Mouse (Mus musculus) liver, embryonic 14.5 days (tissue): ENCODE data around the gene S100pbp. TPM values are rescaled to one million over a fixed set of nuclear protein-coding genes. Genes with fewer than 3 reads are reported as not detected.
A peak's percentile ranks its signal among the peaks of the same experiment; 100 is the strongest.

Experiments
- ATAC-seq: fragments of 200-750 bp; cut with Nextera tagmentation; 2 replicates; pipeline ENCODE4 v1.8.0; 2017; ENCODE audit warnings: moderate number of reproducible peaks, mild to moderate bottlenecking, moderate library complexity; ENCODE audit not compliant: insufficient read depth
- DNase-seq, 3 experiments: peaks; one replicate each; pipeline ENCODE4 v3.0.0-alpha.2; 2012 to 2013; ENCODE audit warnings: low read depth in 3 of 3, low spot score in 3 of 3
- H3K27ac ChIP-seq: fragments of 300-500 bp; sonication (generic); 2 replicates; pipeline ENCODE4 v1.5.1; 2014; ENCODE audit warnings: moderate library complexity, mild to moderate bottlenecking, control low read depth, inconsistent platforms
- H3K27me3 ChIP-seq: fragments of 300-500 bp; sonication (generic); 2 replicates; pipeline ENCODE4 v1.6.1; 2014; ENCODE audit warnings: mild to moderate bottlenecking, low read length, moderate library complexity; ENCODE audit not compliant: control insufficient read depth, insufficient read depth
- H3K36me3 ChIP-seq: fragments of 300-500 bp; sonication (generic); replicated peaks from 2 replicates; pipeline ENCODE4 v1.6.1; 2014; ENCODE audit warnings: low read depth; ENCODE audit not compliant: control insufficient read depth, insufficient read depth
- H3K4me1 ChIP-seq, 2 experiments: fragments of 200-500 bp in 1 of 2; fragments of 300-500 bp in 1 of 2; sonication (generic) in 1 of 2; replicated peaks; 2 replicates each; pipeline ENCODE4 v1.6.1; 2012 to 2014; ENCODE audit warnings: antibody characterized with exemption in 1 of 2, inconsistent platforms in 1 of 2, low read length in 1 of 2; ENCODE audit not compliant: control insufficient read depth in 2 of 2, insufficient read depth in 2 of 2
- H3K4me2 ChIP-seq: fragments of 300-500 bp; sonication (generic); 2 replicates; pipeline ENCODE4 v1.6.1; 2014; ENCODE audit warnings: low read depth, mild to moderate bottlenecking, control low read depth, moderate library complexity
- H3K4me3 ChIP-seq, 2 experiments: fragments of 200-500 bp in 1 of 2; fragments of 300-500 bp in 1 of 2; sonication (generic) in 1 of 2; 2 replicates each; pipeline ENCODE4 v1.5.1; 2012 to 2014; ENCODE audit warnings: low read depth in 2 of 2, low read length in 2 of 2, mild to moderate bottlenecking in 2 of 2, control low read depth in 1 of 2, inconsistent platforms in 1 of 2, moderate library complexity in 1 of 2; ENCODE audit not compliant: insufficient read depth in 1 of 2
- H3K9ac ChIP-seq: fragments of 300-500 bp; sonication (generic); replicated peaks from 2 replicates; pipeline ENCODE4 v1.6.1; 2014; ENCODE audit warnings: mild to moderate bottlenecking, control low read depth, moderate library complexity
- H3K9me3 ChIP-seq: fragments of 300-500 bp; sonication (generic); 2 replicates; pipeline ENCODE4 v1.6.1; 2016; ENCODE audit warnings: low read length, mixed read lengths; ENCODE audit not compliant: control insufficient read depth
- CTCF ChIP-seq: IDR thresholded peaks from 2 replicates; pipeline ENCODE4 v1.5.1; 2016; ENCODE audit warnings: antibody characterized with exemption, low read depth, control low read depth
- EP300 ChIP-seq: IDR thresholded peaks from 2 replicates; pipeline ENCODE4 v1.6.1; 2016; ENCODE audit warnings: antibody characterized with exemption, low read depth
- WGBS: fragments of 180-500 bp; shearing (Covaris S2); extraction: QIAGEN DNeasy Blood & Tissue Kit; methylation state at CpG from one replicate; pipeline ENCODE4 v1.1.7; 2014; ENCODE audit not compliant: insufficient replicate concordance; 5-methylcytosine and 5-hydroxymethylcytosine counted together
- polyA plus RNA-seq, 2 experiments: library from polyadenylated mRNA; depleted of rRNA in 1 of 2; stranded (reverse) in 1 of 2; unstranded in 1 of 2; fragments of >200 nt; fragmentation: Nextera tagmentation in 1 of 2; extraction: Ambion mirVana in 1 of 2; gene quantifications; 2 replicates each; pipeline versions ENCODE4 v1.2.1 to v1.2.3; 2012 to 2014

S100pbp gene
- polyA plus RNA-seq, 2 experiments = 4.8 to 12.5 TPM

DNA sequence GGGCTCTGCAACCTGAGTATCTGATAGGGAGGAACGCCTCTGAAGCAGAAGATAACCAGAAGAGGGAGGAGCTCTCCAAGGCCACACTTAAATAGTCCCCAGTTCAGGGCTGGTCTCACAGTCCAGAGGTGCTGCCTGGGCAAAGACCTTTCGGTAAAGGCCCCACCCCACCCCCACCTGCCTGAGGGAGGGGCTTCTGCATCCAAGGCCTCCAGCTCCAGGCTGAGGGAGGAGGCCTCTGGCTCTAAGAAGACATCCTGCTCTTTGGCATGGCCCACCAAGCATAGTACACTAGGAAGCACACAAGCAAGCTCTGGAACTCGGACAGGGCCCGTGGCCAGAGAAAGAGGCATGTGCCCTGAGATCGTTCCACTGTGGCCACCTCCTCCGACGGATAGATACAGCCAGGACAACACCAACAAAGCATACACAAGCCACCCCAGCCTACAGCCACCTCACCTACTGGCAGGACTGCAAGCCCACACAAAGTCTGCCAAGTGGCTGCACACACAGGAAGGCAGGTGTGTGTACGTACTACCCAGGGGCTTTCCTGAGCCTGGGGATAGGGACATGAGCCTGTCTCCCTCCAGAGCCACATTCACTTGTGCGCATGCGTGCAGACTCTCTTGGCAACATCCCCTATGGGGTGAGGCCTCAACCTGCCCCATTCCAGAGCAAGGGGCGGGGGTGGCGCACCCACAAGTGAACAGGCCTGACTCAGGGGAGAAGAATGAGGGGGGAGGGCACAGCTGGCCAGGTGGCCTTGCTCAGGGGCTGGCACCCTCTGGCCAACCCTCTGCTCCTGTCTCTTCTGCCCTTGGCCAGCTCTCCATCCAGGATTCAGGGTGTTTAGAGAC lies 42.3 kb upstream of the S100pbp start:
- H3K9me3 ChIP-seq = no peaks in the 10 kb centered on the region
- H3K4me1 ChIP-seq = peaks cover 36 to 39% of the 10 kb centered on the region in 2 experiments
- TF ChIP-seq CTCF (no peak), EP300 (no peak)
- no peak overlapping the region for H3K4me3 ChIP-seq
- no peak overlapping the region; the same call in 1 of the 2 replicates for H3K9ac ChIP-seq
- WGBS = 64% methylated on average over 12 of the region's 12 CpGs
- peaks cover 23% of the 10 kb centered on the region for H3K27me3 ChIP-seq
- ATAC-seq = peak; percentile 21; the same call in 1 of the 2 replicates
- H3K27ac ChIP-seq = no peak overlapping the region
- H3K36me3 ChIP-seq = no peaks in the 10 kb centered on the region
- no peak for DNase-seq
- H3K4me2 ChIP-seq = no peak overlapping the region; the same call in 1 of the 2 replicates

DNA sequence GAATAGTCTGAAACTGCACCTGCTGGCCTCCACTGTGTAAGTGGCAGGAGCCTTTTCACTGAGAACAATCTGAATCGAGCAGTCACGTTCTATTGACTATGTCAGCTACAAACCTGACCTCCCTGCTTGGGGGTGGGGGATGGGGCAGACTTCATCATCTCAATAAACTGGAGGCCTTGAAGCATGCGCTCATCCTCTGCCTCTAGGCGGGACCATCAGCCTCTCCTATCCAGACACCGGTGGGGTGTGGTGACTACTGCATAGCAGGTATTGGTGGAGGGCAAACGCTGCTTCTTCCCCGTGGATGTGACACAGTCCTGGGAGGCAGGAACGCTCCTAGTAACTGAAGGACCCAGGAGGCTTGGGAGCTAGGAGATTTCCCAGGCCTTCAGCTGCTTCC lies 41.4 kb upstream of the S100pbp start:
- H3K9ac ChIP-seq = no peak overlapping the region
- no peak overlapping the region for H3K4me3 ChIP-seq
- H3K27me3 ChIP-seq = peaks cover 32% of the 10 kb centered on the region
- H3K36me3 ChIP-seq = no peaks in the 10 kb centered on the region
- no peak for TF ChIP-seq CTCF
- no peak for TF ChIP-seq EP300
- H3K4me2 ChIP-seq = no peak overlapping the region
- peaks cover 29 to 33% of the 10 kb centered on the region in 2 experiments for H3K4me1 ChIP-seq
- no peak for DNase-seq
- WGBS = 42% methylated on average over 8 of the region's 8 CpGs
- no peaks in the 10 kb centered on the region for H3K9me3 ChIP-seq
- no peak for ATAC-seq
- no peak overlapping the region for H3K27ac ChIP-seq

DNA sequence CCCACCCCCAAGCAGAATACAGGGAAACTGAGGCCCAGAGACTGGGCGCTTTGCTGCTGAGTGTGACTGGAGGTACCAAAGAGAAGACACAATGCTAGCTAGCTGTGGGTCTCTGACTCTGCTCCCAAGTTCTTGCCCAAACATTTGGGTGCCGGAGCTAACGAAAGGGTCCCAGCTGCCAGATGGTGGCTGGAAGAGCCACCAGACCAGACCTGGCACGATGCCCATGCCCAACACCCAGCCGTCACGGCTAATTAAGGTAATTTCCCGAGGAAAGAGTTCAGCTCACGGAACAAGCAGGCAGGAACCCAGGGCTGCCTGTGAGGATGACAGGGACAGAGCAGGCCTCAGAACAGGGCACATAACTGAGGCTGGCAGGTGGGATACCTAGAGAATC lies 38.5 kb upstream of the S100pbp start:
- peaks cover 10 to 13% of the 10 kb centered on the region in 2 experiments for H3K4me1 ChIP-seq
- no peak overlapping the region for H3K9ac ChIP-seq
- TF ChIP-seq CTCF = no peak
- no peak for TF ChIP-seq EP300
- ATAC-seq (no peak), DNase-seq (no peak)
- 48% methylated on average over 8 of the region's 8 CpGs for WGBS
- H3K4me2 ChIP-seq = no peak overlapping the region
- no peak overlapping the region for H3K4me3 ChIP-seq
- no peaks in the 10 kb centered on the region for H3K9me3 ChIP-seq
- peaks cover 61% of the 10 kb centered on the region for H3K27me3 ChIP-seq
- H3K36me3 ChIP-seq = no peaks in the 10 kb centered on the region
- H3K27ac ChIP-seq = no peak overlapping the region

DNA sequence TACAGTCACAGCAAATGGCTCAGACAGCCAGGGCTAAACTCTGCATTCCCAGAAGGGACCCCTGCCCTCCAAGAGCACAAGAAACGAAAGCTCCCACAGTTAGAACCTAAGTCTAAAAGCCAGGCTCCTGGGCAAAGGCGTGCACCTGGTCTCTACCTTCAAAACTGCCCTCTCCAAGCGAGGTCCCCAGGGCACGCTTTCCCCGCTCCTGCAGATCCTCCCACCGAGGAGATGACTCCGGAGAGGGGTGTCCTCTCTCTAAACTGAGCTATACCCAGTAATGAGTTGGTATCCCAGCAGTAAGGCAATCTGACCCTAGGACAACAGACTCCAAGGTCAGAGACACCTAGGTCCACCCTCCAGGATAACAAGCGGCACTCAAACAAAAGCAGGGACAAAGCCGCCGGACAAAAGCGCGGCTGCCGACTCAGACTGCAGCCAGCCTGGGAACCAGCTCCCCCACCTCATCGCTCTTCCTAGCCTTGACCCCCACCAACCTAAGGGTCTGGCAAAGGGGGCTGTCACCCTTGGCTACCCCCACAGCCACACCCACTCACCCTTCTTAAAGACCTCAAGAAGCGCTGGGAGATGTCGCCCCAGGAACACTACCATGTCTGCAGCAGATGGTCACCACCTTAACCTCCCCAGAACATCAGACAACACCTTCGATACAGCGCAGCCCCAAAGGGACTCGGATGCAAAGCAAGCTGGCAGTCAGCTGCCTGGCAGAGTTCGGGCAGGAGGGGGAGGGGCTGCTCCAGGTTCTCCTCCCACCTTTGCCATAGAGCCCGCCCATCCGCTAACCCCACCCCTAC lies 37.9 kb upstream of the S100pbp start:
- no peak for ATAC-seq
- 22% methylated on average over 22 of the region's 22 CpGs for WGBS
- H3K4me1 ChIP-seq = peaks cover 10 to 13% of the 10 kb centered on the region in 2 experiments
- TF ChIP-seq EP300 (no peak), CTCF (no peak)
- H3K36me3 ChIP-seq = no peaks in the 10 kb centered on the region
- no peak overlapping the region for H3K27ac ChIP-seq
- no peak overlapping the region for H3K9ac ChIP-seq
- no peak for DNase-seq
- H3K9me3 ChIP-seq = no peaks in the 10 kb centered on the region
- H3K4me2 ChIP-seq = no peak overlapping the region
- peaks cover 67% of the 10 kb centered on the region for H3K27me3 ChIP-seq
- H3K4me3 ChIP-seq = no peak overlapping the region
